Mouse (Mus musculus) left cerebral cortex, adult 9 months (tissue): Measurements from ENCODE around the gene Dlgap1.

Source experiments
- DNase-seq, 2 experiments: peaks; one replicate each; pipeline ENCODE4 v3.0.0; 2022; ENCODE audit warnings: low spot score in 2 of 2

Gene Dlgap1

DNA sequence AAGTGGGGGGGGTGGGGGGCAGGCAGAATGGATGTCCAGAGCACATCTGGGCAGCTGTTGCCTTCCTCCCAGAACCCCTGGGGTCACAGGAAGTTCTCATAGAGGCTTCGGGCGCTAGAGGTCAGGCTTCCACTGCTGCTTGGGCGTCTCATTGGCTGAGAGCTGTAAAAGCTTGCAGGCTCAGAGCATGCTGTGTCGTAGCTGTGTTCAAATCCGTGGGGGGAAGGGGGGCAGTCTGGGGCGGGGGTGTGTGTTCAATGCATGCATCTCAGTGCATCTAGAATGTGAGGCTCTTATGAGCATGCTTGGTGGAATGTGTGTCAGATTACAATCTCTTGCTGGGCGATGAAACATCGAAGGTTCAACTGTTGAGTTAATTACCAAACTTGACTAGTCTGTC, 751.9 kb downstream of the Dlgap1 start:
- no peak for DNase-seq

DNA sequence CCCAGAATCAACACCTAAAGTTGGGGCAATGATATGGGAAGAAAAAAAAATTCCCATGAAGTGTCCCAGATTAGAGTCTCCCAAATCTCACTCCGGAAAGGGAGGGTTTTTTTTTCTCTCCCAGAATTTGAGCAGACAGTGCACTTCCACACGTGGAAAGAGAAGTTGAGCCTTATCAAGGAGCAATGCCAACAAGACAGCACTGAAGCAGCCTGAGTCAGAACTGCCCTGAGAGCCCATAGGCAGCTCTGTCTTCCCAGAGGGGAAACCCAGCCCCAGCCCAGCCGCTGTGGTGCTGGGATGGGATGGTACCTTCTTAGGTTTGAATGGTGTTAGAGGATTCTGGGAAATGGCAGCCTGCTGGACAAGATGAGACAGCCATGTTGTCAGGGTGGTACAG, 753.3 kb downstream of the Dlgap1 start:
- no peak for DNase-seq

GRCm38 (mm10) chr17:70728719-70729281, 759.9 kb downstream of the Dlgap1 start:
- DNase-seq: peak in 1 of 2 experiments; percentile 72

DNA sequence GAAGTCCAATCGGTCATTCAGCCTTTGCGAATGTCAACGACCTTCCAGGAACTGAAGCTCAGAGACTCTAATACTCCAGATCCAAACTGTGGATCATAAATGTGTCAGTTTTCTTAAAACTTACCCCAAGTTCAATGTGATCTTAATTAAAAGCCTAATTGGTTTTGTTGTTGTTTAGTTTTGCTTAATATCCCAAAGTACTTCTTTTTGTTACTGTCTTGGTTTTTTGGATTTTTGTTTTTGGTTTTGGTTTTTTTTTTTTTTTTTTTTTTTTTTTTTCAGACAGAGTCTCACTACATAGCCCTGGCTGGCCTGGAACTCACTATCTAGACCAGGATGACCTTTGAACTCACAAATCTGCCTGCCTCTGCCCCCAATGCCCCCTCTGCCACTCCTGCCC, 765.9 kb downstream of the Dlgap1 start:
- DNase-seq: no peak

DNA sequence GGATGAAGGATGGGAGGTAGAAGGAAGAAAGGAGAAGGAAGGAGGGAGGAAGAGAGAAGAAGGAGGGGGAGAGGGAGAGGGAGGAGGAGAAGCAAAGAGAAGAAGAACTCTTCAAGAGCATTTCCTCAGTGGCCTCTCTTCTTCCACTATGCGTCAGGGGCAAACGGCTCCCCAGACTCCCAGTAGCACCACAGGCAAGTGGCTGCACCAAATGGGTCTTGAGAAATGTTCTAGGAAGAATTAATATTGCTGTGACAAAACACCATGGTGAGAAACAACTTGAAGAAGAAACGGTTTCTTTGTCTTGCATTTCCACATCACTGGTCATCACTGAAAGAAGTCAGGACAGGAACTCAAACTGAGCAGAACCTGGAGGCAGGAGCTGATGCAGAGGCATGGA, 766.5 kb downstream of the Dlgap1 start:
- DNase-seq: no peak

DNA sequence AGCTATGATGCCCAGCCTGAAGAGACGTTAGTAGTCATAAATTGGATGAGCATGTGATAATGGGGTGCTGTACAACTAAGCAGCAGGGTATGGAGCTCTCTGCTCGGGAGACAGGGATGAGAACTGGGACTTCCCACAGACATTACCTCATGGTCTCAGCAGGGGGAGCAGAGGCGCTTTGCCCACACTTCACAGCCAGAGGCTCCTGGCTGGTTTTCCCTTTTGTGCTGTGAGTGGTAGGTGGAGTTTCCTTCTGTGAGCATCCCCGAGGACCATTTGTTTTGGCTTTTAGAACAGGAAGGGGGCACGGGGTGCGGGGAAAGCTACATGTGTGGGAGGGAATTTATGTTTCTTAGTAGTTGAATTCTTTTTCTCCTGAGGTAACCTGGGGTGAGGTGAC, 768.6 kb downstream of the Dlgap1 start:
- DNase-seq: peak in 1 of 2 experiments; percentile 71

DNA sequence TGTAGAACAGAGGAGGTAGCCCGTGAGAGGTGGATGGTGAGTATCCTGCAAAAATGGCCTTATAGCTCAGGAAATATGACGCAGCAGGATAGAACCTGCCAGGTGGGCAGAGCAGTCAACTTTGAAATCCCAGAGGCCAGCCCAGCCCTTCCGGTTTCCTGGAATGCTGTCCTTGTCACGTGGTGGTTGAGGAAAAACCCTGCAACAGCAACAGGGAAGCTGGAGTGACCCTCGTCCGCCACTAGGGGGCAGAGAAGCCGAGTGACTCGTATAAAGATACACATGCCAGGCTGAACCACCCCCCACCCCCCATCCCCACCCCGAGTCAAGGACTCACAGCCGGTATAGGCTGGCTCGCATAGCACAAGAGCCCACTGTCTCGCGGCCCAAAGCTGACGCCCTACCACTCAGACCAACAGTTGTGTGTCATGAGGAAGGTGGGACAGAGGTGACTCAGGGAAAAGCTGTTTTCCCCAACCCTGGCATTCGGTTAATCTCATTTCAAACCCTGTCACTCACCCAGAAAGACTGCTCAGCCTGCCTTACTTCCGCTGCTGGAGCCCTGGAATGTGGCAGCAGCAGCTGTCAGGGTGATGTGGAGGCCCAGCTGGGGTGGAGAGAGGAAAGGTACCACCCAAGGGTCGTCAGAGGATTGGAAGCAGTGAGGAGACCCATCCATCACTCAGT, 769.4 kb downstream of the Dlgap1 start:
- DNase-seq: peak in 1 of 2 experiments; percentile 73

GRCm38 (mm10) chr17:70739346-70739745, 770.5 kb downstream of the Dlgap1 start:
- no peak for DNase-seq

DNA sequence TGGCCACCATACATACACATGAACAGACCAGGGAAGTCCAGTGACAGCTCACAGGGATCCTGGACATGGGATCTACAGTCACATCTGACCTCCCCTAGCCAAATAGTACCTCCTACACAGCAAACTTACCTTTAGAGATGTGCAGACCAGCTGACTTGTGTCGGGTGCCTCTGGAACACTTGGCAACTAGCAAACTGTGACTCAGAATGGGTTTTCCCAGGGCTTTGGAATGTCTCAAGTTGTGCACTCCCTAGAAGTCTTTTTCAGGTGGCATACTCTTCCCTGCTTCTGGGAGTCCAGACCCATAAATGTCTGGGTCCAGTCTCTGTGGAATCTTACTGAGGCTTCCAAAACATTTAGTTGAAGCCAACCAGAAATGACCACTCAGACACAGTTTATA, 772.8 kb downstream of the Dlgap1 start:
- DNase-seq: no peak

DNA sequence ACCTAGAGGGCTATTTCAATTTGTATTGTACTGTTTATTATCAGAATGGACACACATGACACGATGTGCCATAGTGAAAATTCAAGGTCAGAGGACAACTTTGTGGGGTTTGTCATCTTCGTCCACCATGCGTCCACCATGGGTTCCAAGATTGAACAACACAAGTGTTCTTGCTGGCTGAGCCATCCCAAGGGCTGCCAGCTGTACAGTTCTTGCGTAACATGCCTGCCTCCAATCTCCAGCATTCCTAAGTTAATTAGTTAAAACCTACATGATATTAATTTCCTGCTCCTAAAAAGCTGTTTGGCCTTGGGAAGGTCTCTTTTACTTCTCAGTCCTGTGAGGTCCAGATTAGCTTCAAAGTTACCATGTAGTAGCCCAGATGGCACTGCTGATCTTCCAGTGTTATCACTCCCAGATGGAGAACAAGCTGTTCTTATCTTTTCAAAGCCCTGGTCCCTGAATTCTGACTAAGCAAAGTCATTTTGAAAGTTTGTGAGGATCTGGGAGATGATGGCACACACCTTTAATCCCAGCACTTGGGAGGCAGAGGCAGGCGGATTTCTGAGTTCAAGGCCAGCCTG, 775.8 kb downstream of the Dlgap1 start:
- no peak for DNase-seq

DNA sequence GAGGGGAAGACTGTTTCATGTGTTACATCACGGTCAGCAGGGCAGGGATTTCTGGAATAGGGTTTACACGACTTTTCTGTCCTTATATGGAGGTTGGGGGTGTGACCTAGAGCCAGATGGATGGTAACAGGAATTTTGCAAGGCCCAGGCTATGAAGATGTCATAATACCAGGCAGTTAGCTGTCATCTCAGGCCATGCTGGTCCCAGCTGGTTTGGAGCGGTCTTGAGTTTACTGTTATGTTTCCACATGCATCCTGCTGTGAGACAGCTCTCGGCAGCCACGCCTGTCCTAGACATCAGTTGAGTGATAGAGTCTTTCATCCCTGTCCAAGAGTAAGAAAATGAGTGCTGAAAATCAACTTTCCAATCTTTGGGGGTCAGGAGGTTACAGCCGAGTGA, 776.5 kb downstream of the Dlgap1 start:
- DNase-seq: no peak

- DNase-seq: no peak
Observed at GRCm38 (mm10) chr17:70746379-70747079, 777.7 kb downstream of the Dlgap1 start.

- DNase-seq: no peak
Observed at GRCm38 (mm10) chr17:70747731-70748475, 779.0 kb downstream of the Dlgap1 start.

GRCm38 (mm10) chr17:70748476-70748830, 779.6 kb downstream of the Dlgap1 start:
- no peak for DNase-seq

DNA sequence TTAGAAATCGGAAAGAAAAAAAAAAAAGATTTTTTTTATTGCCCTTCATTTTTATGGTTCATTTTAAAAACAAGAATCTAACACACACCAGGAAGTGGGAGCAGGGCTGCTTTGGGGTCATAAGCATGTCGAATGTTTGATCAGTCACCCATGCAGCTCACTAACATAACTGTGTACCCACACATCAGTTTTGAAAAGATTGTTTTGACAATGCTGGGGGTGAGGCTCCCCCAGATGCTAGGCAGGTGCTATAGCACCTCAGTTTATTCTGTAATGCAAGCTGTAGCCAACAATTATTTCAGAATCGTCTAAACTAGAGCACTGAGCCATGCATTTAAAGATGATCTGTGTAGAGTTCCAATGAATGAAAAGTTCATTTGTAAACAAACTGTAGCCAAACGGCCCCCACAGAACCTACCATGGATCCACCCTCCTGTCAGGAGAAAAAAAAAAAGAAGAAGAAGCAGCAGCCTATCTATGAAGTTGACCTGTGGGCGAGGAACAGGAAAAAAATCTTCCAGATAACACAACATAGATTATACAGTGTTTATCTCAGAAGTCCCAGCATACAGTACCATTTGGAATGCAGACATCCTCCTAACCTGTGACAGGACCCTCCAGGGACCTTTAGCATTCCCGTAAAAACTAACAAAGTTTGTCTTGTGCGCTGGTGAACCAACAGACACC, 780.2 kb downstream of the Dlgap1 start:
- DNase-seq: no peak

DNA sequence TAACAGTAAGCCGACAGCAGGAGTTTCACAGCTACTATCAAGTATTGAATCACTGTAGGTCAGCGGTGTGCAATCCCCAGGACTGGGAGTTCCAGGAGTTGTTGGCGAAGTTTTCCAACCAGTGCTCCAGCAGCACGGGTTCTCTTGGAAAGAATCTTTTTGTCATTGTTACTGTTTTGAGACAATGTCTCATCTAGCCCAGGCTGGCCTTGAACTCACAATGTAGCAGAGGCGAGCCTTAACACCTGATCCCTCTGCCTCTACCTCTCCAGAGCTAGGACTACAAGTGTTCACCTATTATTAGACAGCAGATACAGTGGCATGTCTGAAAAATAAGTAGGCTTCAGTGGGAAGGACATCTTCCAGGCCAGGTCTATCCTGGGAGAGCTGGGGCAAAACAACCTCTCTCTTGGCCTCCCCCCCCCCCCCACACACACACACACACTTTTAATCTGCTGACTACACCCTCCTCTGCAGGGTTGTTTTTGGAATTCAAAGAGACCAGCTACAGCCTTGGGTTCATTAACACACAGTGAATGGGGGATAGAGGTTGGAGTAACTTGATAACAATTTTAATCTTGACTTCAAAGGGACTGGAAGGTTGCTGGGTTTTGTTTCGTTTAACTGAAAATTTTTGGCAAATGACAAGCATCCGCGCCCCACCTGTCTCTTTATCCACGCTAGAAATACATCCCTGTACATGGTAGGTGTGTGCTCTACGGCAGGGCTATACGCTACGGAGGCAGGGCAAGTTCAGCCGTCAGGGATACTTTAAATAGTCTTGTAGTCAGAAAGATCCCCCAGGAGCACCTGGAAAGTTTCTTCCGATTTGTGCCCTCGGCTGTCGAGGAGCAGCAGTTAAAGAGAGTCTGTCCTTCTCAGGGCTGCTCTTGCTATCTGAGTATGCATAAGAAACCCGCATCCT, 781.6 kb downstream of the Dlgap1 start:
- no peak for DNase-seq

DNA sequence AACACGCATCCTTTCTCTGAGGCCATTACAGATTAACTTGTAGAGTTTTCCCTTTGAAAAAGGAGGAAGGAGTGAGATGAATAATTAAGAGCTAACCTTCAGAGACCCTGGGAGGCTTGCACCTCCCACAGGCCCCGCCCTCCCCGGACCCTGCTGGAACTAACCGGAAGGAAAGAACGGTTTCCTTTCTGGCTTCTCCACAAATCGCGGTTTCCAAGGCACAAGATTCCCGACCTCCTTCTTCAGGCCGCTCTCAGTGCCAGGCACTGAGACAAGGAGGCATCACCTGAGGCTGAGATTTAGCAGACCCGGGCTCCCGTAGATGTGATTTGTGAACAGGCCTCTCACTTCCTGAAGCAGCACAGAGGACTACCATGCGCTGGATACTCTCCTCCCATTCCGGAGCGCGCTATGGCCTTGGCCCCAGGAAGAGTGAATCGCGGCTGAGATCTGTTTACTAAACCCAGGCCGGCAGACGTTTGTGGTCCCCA, 782.3 kb downstream of the Dlgap1 start:
- no peak for DNase-seq

DNA sequence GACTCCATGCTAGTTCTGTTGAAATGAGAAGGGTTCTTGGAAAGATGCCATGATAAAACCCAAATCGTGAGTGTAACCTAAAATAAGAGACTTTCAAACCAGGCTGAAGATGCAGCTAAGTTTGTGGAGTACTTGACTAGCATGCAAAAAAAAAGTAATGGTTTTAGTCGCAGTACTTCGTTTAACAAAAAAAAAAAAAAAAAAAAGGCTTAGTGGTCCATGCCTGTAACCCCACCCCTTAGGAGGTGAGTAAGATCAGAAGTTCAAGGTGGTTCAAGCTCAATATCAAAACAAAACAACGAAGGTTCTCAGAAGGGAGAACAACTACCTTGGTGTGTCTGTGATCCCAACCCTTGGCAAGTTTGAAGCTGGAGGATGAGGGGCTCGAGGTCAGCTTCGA, 782.8 kb downstream of the Dlgap1 start:
- DNase-seq: no peak

DNA sequence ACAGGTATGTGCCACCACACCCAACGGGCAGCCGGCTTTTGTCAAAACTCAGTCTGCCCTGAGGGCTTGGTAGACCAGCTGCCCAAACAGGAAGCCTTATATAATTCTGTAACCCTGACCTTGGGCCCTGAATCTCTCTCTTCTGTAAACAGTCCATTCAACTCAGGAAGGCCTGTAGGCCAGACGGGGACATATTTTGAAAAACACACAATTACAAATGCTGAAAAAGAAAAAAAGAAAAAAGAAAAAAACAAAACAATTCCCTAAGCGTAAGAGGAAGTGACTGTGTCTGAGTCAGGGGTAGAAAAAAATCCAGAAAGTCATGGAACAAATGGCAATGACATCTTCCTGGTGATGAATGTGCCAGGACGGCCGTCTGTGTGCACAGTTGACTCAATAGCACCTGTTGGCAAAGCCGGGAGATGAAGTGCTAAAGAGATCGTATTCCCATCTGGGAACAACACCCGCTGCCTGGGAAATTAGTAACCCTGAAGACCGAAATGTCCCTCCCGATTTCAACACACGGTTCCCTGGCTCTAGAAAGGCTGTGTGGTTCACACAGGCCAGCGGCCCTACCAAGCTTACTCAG, 784.7 kb downstream of the Dlgap1 start:
- DNase-seq: peak in 1 of 2 experiments; percentile 42

GRCm38 (mm10) chr17:70754041-70754440, 785.2 kb downstream of the Dlgap1 start:
- no peak for DNase-seq
